Mouse (Mus musculus) kidney, adult 2 months (tissue): Measurements from ENCODE around the gene Aida.
"Not testable (repeated sequence)": the region's sequence is repeated elsewhere in the genome, so short reads cannot be mapped to it uniquely, and the experiment has no call there.

Experiments
- CTCF ChIP-seq: fragments of 200-500 bp; conservative IDR thresholded peaks from 2 replicates; pipeline ENCODE4 v1.5.1; 2011; ENCODE audit warnings: low read depth, mild to moderate bottlenecking, control low read depth, low read length, moderate library complexity, mixed read lengths; ENCODE audit not compliant: insufficient read depth, insufficient read length
- POLR2A ChIP-seq: fragments of 200-500 bp; IDR thresholded peaks from one replicate; pipeline ENCODE4 v1.6.1; 2011; ENCODE audit warnings: low read depth, low read length, control low read depth

DNA sequence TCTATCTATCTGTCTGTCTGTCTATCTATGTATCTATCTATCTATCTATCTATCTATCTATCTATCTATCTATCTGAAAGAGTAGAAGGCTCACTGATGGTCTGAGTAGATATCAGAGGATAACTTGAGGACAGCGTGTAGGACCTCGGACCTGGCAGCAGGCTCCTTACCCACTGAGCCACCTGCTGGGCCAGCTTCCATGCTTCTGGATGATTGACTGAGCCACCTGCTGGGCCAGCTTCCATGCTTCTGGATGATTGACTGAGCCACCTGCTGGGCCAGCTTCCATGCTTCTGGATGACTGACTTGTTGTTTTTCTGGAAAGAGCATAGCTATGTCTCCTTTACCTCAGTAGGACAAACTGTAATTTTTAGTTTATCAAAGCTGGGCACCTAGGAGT, 13.2 kb downstream of the Aida start:
- not testable (repeated sequence) for TF ChIP-seq CTCF, POLR2A
